In the genomic region with DNA sequence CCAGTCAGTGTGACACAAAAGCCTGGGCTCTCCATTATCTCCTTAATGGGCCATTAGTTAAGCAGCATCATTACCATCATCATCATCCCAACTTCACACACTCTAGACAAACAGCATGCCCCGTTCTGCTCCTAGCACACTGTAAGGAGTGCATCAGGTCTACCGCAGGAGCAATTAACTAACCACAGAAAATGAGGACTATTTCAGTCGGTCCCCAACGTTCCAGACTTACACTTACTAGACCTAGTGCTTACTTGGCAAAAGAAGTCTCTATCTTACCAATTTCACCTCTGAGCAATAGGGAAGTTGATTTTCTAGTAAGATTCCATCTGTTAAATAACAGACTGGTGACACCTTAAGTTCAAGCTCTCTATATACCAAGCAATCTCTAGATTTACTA, we compare ENCODE assay signal across 11 mouse cellular contexts. TPM values are rescaled to one million over a fixed set of nuclear protein-coding genes. Genes with fewer than 3 reads are reported as not detected.
DNase-seq lines count a peak whose midpoint lies in the region; ATAC-seq and TF ChIP-seq lines count a peak whose summit lies in the region.
"Had no signal": no experiment of that assay in that cellular context is flagged by ENCODE, and none has a peak within 500 bp of the region (broad histone marks: within the 10 kb centered on the region; RNA-seq: fewer than 3 reads in every experiment).

No protein-coding gene starts in this region.

- peak overlapping the region; percentile 67 for H3K4me2 ChIP-seq in hindbrain, embryonic 13.5 days
- peak overlapping the region; percentile 88; the same call in 1 of the 2 replicates for H3K4me2 ChIP-seq in liver, postnatal 0 days (ENCODE audit: low read depth, low read length)
- H3K4me2 ChIP-seq in neural tube, embryonic 15.5 days, result peak overlapping the region; percentile 78
- H3K4me2 ChIP-seq: stomach, embryonic 15.5 days had no signal

- no peaks in the 10 kb centered on the region for H3K27me3 ChIP-seq in megakaryocyte, embryonic 14.5 days (replicated peaks)
- H3K27me3 ChIP-seq in hindbrain, embryonic 13.5 days, result no peaks in the 10 kb centered on the region
- no peaks in the 10 kb centered on the region for H3K27me3 ChIP-seq in liver, postnatal 0 days (ENCODE audit: insufficient read depth, low read length)
- no peaks in the 10 kb centered on the region for H3K27me3 ChIP-seq in neural tube, embryonic 15.5 days (replicated peaks)
- H3K27me3 ChIP-seq: stomach, embryonic 15.5 days had no signal

- H3K4me3 ChIP-seq in megakaryocyte, embryonic 14.5 days (replicated peaks), result peak overlapping the region; percentile 78
- peak overlapping the region; percentile 88; the same call in 1 of the 2 replicates for H3K4me3 ChIP-seq in hindbrain, embryonic 13.5 days
- no peak overlapping the region for H3K4me3 ChIP-seq in liver, postnatal 0 days (ENCODE audit: low read depth, low read length)
- H3K4me3 ChIP-seq in neural tube, embryonic 15.5 days (replicated peaks), result no peak overlapping the region
- H3K4me3 ChIP-seq: stomach, embryonic 15.5 days had no signal

- no peak for ATAC-seq in megakaryocyte, adult 5-6 weeks (ENCODE audit: poor library complexity, severe bottlenecking)
- ATAC-seq in hindbrain, embryonic 13.5 days (ENCODE audit: low FRiP score), result no peak
- no peak for ATAC-seq in liver, postnatal 0 days
- ATAC-seq in neural tube, embryonic 15.5 days (ENCODE audit: low FRiP score), result no peak

- H3K27ac ChIP-seq in hindbrain, embryonic 13.5 days, result no peak overlapping the region
- 0 out of 2 replicates have a peak overlapping the region, but pooled peaks have one; percentile 11 for H3K27ac ChIP-seq in liver, postnatal 0 days (ENCODE audit: low read depth)
- H3K27ac ChIP-seq in neural tube, embryonic 15.5 days (replicated peaks), result no peak overlapping the region
- H3K27ac ChIP-seq: stomach, embryonic 15.5 days had no signal

- peaks cover 4% of the 10 kb centered on the region for H3K36me3 ChIP-seq in megakaryocyte, embryonic 14.5 days (replicated peaks; ENCODE audit: low read length)
- no peaks in the 10 kb centered on the region for H3K36me3 ChIP-seq in hindbrain, embryonic 13.5 days
- H3K36me3 ChIP-seq in liver, postnatal 0 days (replicated peaks; ENCODE audit: insufficient read depth, low read length), result no peaks in the 10 kb centered on the region
- H3K36me3 ChIP-seq in neural tube, embryonic 15.5 days, result no peaks in the 10 kb centered on the region
- H3K36me3 ChIP-seq: stomach, embryonic 15.5 days had no signal

- no peaks in the 10 kb centered on the region for H3K9me3 ChIP-seq in megakaryocyte, embryonic 14.5 days
- H3K9me3 ChIP-seq in hindbrain, embryonic 13.5 days, result no peaks in the 10 kb centered on the region
- H3K9me3 ChIP-seq in liver, postnatal 0 days (ENCODE audit: low read length), result no peaks in the 10 kb centered on the region
- no peaks in the 10 kb centered on the region for H3K9me3 ChIP-seq in neural tube, embryonic 15.5 days (replicated peaks)
- H3K9me3 ChIP-seq: stomach, embryonic 15.5 days had no signal

- WGBS in hindbrain, embryonic 13.5 days, result 72% methylated on average over 4 of the region's 4 CpGs
- 48% methylated on average over 4 of the region's 4 CpGs for WGBS in liver, postnatal 0 days (ENCODE audit: insufficient replicate concordance)
- 31% methylated on average over 4 of the region's 4 CpGs for WGBS in neural tube, embryonic 15.5 days

- no peak for TF ChIP-seq CTCF in liver, postnatal 0 days (IDR thresholded peaks at IDR 0.05; ENCODE audit: low read depth)

- TF ChIP-seq EP300 in liver, postnatal 0 days (IDR thresholded peaks at IDR 0.05; ENCODE audit: low read depth), result no peak

- DNase-seq in liver, postnatal 0 days, result no peak
- no peak for DNase-seq in gastrocnemius, adult 8-10 months (ENCODE audit: low spot score in 2 of 2)
- DNase-seq in frontal cortex, postnatal 25 days (ENCODE audit: low spot score in 2 of 2), result no peak
- DNase-seq in left cerebral cortex, adult 18-20 months (ENCODE audit: low spot score in 2 of 2), result no peak
- DNase-seq: cerebellum, postnatal 14 days; heart, postnatal 14 days had no signal

- H3K4me1 ChIP-seq in megakaryocyte, embryonic 14.5 days, result peaks cover 49% of the 10 kb centered on the region
- peaks cover 33% of the 10 kb centered on the region for H3K4me1 ChIP-seq in hindbrain, embryonic 13.5 days (replicated peaks)
- peaks cover 20% of the 10 kb centered on the region; the same call in 1 of the 2 replicates for H3K4me1 ChIP-seq in liver, postnatal 0 days (ENCODE audit: insufficient read depth)
- H3K4me1 ChIP-seq in neural tube, embryonic 15.5 days, result peaks cover 25% of the 10 kb centered on the region

- H3K9ac ChIP-seq in hindbrain, embryonic 13.5 days, result no peak overlapping the region
- no peak overlapping the region for H3K9ac ChIP-seq in liver, postnatal 0 days (replicated peaks)
- H3K9ac ChIP-seq in neural tube, embryonic 15.5 days (replicated peaks), result no peak overlapping the region
- H3K9ac ChIP-seq: stomach, embryonic 15.5 days had no signal

RNA-seq across cellular contexts. Expression of gene Zdhhc17, which starts 2.3 kb away (rescaled TPM):
- 0.29 and 1.3 TPM in 2 replicates for polyA plus RNA-seq in megakaryocyte, embryonic 14.5 days (2012; ENCODE audit: insufficient read depth, low replicate concordance)
- 9.5 and 10.0 TPM in 2 replicates for total RNA-seq in megakaryocyte, adult 5-6 weeks (2015)
- 9.7 and 14.6 TPM in 2 replicates for total RNA-seq in megakaryocyte, adult 5-6 weeks (2017)
- polyA plus RNA-seq in hindbrain, embryonic 13.5 days (2015; fragmentation: Nextera tagmentation; extraction: Ambion mirVana), result 55.5 and 58.3 TPM in 2 replicates
- 4.1 and 4.9 TPM in 2 replicates for polyA plus RNA-seq in liver, postnatal 0 days (2015; fragmentation: Nextera tagmentation; extraction: Ambion mirVana)
- 49.0 and 53.5 TPM in 2 replicates for polyA plus RNA-seq in neural tube, embryonic 15.5 days (2015; fragmentation: Nextera tagmentation; extraction: Ambion mirVana)
- 10 to 100 TPM; 18.6 to 23.3 (median 21.5) TPM for total RNA-seq in gastrocnemius, adult 8-10 months (2022)
- total RNA-seq in left cerebral cortex, adult 18-20 months (2021), result 100 to 1,000 TPM; 115 to 121 TPM

Comparison
In these comparisons a context has a peak if more than half of its experiments do, and no peak if none do; other contexts are left out.
1. H3K4me3 ChIP-seq: peak in megakaryocyte, embryonic 14.5 days (single experiment) and hindbrain, embryonic 13.5 days (single experiment); none in liver, postnatal 0 days (single experiment) and neural tube, embryonic 15.5 days (single experiment).
2. Peak in every context shown above with its lines, with median percentiles within 50 percentile points of each other: H3K4me2 ChIP-seq.